Mouse (Mus musculus): ENCODE measurements around the gene 4930595D18Rik. TPM values are rescaled to one million over a fixed set of nuclear protein-coding genes. Genes with fewer than 3 reads are reported as not detected.

4930595D18Rik gene
- total and polyA plus RNA-seq, 2 experiments: not detected

GRCm38 (mm10) chr12:111134169-111134568 lies 50.1 kb downstream of the 4930595D18Rik start:
- H3K4me1 ChIP-seq (ENCODE audit: control insufficient read depth, insufficient read depth, low read length): no peaks in the 10 kb centered on the region
- H3K4me3 ChIP-seq (ENCODE audit: insufficient read depth, low read depth, low read length): no peak overlapping the region
- H3K9ac ChIP-seq (ENCODE audit: low read depth, low read length): no peak overlapping the region
- peak; percentile 10 for DNase-seq (ENCODE audit: extremely low read depth, low read depth, low spot score)
- 81% methylated on average over 7 of the region's 7 CpGs for WGBS
- no peak overlapping the region for H3K27ac ChIP-seq (replicated peaks; ENCODE audit: insufficient read depth, low read depth, low read length)
- H3K36me3 ChIP-seq (ENCODE audit: control insufficient read depth, insufficient read depth, low read length): no peaks in the 10 kb centered on the region
- H3K79me2 ChIP-seq (ENCODE audit: control insufficient read depth, insufficient read depth, low read length): no peaks in the 10 kb centered on the region
- no peaks in the 10 kb centered on the region for H3K27me3 ChIP-seq (ENCODE audit: control insufficient read depth, insufficient read depth, low read length)
- TF ChIP-seq POLR2A (IDR thresholded peaks at IDR 0.05; ENCODE audit: extremely low read depth, insufficient read depth, low read length) (no peak), CTCF (IDR thresholded peaks at IDR 0.05; ENCODE audit: low read depth, low read length) (no peak)

DNA sequence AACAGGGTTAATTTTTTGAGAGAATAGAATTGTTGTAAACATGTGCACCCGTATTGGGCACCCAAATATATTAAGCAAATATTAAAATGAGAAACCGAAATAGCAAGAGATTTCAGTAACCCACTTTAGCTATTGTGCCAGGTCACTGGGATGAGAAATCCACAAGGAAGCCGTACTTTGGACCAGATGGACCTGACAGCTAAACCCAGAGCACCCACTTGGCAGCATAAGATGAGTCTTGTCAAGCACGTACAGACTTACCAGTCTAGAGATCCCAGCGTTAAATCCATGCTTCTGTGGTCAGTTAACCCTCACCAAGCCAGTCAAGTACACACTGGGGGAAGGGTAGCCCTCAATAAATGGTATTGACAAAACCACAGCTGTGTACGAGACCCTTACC lies 58.6 kb downstream of the 4930595D18Rik start:
- H3K36me3 ChIP-seq (ENCODE audit: control insufficient read depth, insufficient read depth, low read length): no peaks in the 10 kb centered on the region
- H3K9ac ChIP-seq (ENCODE audit: low read depth, low read length): no peak overlapping the region
- no peak overlapping the region for H3K4me3 ChIP-seq (ENCODE audit: insufficient read depth, low read depth, low read length)
- TF ChIP-seq POLR2A (IDR thresholded peaks at IDR 0.05; ENCODE audit: extremely low read depth, insufficient read depth, low read length) (no peak), CTCF (IDR thresholded peaks at IDR 0.05; ENCODE audit: low read depth, low read length) (no peak)
- WGBS: 32% methylated on average over 6 of the region's 6 CpGs
- peaks cover 4% of the 10 kb centered on the region for H3K4me1 ChIP-seq (ENCODE audit: control insufficient read depth, insufficient read depth, low read length)
- DNase-seq (ENCODE audit: extremely low read depth, low read depth, low spot score): peak; percentile 95
- no peaks in the 10 kb centered on the region for H3K79me2 ChIP-seq (ENCODE audit: control insufficient read depth, insufficient read depth, low read length)
- peak overlapping the region; percentile 53 for H3K27ac ChIP-seq (replicated peaks; ENCODE audit: insufficient read depth, low read depth, low read length)
- no peaks in the 10 kb centered on the region for H3K27me3 ChIP-seq (ENCODE audit: control insufficient read depth, insufficient read depth, low read length)

DNA sequence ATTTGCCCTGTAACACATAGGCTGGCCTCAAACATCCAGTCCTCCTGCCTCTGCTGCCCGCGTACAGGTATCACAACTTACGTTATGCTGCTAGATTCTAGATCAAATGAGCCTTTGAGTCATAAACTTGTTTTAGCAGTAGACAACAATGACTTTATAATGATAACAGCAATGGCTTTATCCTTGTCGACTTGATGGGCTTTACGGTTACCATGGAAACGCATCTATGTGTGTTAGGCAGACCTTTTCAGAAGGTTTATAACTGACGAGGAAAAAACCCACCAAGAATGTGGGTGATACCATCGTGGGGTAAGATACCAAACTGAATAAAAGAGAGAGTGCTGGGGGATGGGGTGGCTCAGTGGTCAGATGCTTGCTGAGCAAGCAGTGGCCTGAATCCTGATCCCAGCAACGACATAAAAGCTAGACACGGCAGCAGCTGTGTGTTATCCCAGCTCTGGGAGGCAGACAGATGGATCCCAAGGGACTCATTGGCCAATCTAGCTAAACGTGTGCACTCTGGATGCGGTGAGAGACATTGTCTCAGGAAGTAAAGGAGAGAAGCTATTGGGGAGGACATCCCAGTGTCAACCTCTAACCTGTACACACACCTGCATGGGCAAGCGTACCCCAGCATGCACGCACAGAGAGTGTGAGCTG lies 59.6 kb downstream of the 4930595D18Rik start:
- Histone ChIP-seq H3K9ac (ENCODE audit: low read depth, low read length) (no peak overlapping the region), H3K4me3 (ENCODE audit: insufficient read depth, low read depth, low read length) (no peak overlapping the region), H3K36me3 (ENCODE audit: control insufficient read depth, insufficient read depth, low read length) (no peaks in the 10 kb centered on the region), H3K27ac (replicated peaks; ENCODE audit: insufficient read depth, low read depth, low read length) (no peak overlapping the region), H3K79me2 (ENCODE audit: control insufficient read depth, insufficient read depth, low read length) (no peaks in the 10 kb centered on the region), H3K4me1 (ENCODE audit: control insufficient read depth, insufficient read depth, low read length) (peaks cover 4% of the 10 kb centered on the region), H3K27me3 (ENCODE audit: control insufficient read depth, insufficient read depth, low read length) (no peaks in the 10 kb centered on the region)
- TF ChIP-seq POLR2A (IDR thresholded peaks at IDR 0.05; ENCODE audit: extremely low read depth, insufficient read depth, low read length): no peak
- no peak for TF ChIP-seq CTCF (IDR thresholded peaks at IDR 0.05; ENCODE audit: low read depth, low read length)
- WGBS: 86% methylated on average over 14 of the region's 14 CpGs
- DNase-seq (ENCODE audit: extremely low read depth, low read depth, low spot score): no peak

GRCm38 (mm10) chr12:111122332-111122852 lies 61.9 kb downstream of the 4930595D18Rik start:
- Histone ChIP-seq H3K9ac (ENCODE audit: low read depth, low read length) (no peak overlapping the region), H3K4me1 (ENCODE audit: control insufficient read depth, insufficient read depth, low read length) (peaks cover 4% of the 10 kb centered on the region), H3K36me3 (ENCODE audit: control insufficient read depth, insufficient read depth, low read length) (peaks cover 4% of the 10 kb centered on the region; the same call in 1 of the 2 replicates), H3K27me3 (ENCODE audit: control insufficient read depth, insufficient read depth, low read length) (no peaks in the 10 kb centered on the region), H3K79me2 (ENCODE audit: control insufficient read depth, insufficient read depth, low read length) (no peaks in the 10 kb centered on the region), H3K4me3 (ENCODE audit: insufficient read depth, low read depth, low read length) (no peak overlapping the region), H3K27ac (replicated peaks; ENCODE audit: insufficient read depth, low read depth, low read length) (no peak overlapping the region)
- DNase-seq (ENCODE audit: extremely low read depth, low read depth, low spot score): peak; percentile 66
- TF ChIP-seq CTCF (IDR thresholded peaks at IDR 0.05; ENCODE audit: low read depth, low read length) (peak; percentile 90), POLR2A (IDR thresholded peaks at IDR 0.05; ENCODE audit: extremely low read depth, insufficient read depth, low read length) (no peak)

- WGBS: 90% methylated on average over 9 of the region's 9 CpGs
These were observed 63.2 kb downstream of the 4930595D18Rik start for GRCm38 (mm10) chr12:111120976-111121645.

More at GRCm38 (mm10) chr12:111120976-111121645, 63.2 kb downstream of the 4930595D18Rik start:
- Histone ChIP-seq H3K27me3 (ENCODE audit: control insufficient read depth, insufficient read depth, low read length) (no peaks in the 10 kb centered on the region), H3K27ac (replicated peaks; ENCODE audit: insufficient read depth, low read depth, low read length) (no peak overlapping the region), H3K4me1 (ENCODE audit: control insufficient read depth, insufficient read depth, low read length) (peaks cover 4% of the 10 kb centered on the region), H3K79me2 (ENCODE audit: control insufficient read depth, insufficient read depth, low read length) (no peaks in the 10 kb centered on the region; the same call in 1 of the 2 replicates), H3K36me3 (ENCODE audit: control insufficient read depth, insufficient read depth, low read length) (peaks cover 10% of the 10 kb centered on the region; the same call in 1 of the 2 replicates), H3K9ac (ENCODE audit: low read depth, low read length) (no peak overlapping the region), H3K4me3 (ENCODE audit: insufficient read depth, low read depth, low read length) (no peak overlapping the region)
- TF ChIP-seq CTCF (IDR thresholded peaks at IDR 0.05; ENCODE audit: low read depth, low read length) (no peak), POLR2A (IDR thresholded peaks at IDR 0.05; ENCODE audit: extremely low read depth, insufficient read depth, low read length) (no peak)
- no peak for DNase-seq (ENCODE audit: extremely low read depth, low read depth, low spot score)

Data from liver, adult 2 months (tissue).